Mouse (Mus musculus) embryonic stem cell, embryonic (primary cell): ENCODE measurements around the gene Caln1.

Source experiments
- CTCF ChIA-PET, 4 experiments: fragments of 300-600 bp in 2 of 4; fragments of 350-600 bp in 2 of 4; sonication (Branson Sonifier 250); formaldehyde crosslinking; loops; one replicate each; lab custom pipeline; 2022; ENCODE audit warnings: inconsistent platforms in 2 of 4; lab: Charles Lee
- POLR2A ChIA-PET, 4 experiments: fragments of 300-600 bp in 2 of 4; fragments of 350-600 bp in 2 of 4; sonication (Branson Sonifier 250); formaldehyde crosslinking; loops; one replicate each; lab custom pipeline; 2022; ENCODE audit warnings: antibody characterized with exemption in 4 of 4, inconsistent platforms in 1 of 4; lab: Charles Lee

Gene Caln1

DNA sequence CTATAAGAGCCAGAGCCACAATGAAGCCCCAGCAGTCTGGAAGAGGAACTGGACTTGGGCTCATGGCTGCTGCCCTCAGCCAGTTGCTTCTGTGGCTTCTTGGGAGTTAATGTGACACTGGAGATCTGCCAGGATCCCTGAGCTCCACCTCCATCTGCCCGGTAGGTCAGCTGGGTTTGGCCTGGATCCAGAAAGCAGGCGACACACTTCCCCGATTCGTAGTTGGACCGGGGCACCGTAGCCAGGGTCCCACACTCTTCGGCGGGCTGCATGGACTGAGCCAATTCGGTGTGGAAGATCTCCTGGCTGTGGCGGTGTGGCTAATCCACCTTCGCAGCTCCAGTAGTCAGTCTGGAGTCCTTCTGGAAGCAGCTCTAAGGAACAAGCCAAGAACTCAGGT is at the start of gene Caln1:
Caln1 (plus strand) TSS at position 219 of the 400 bp plus-strand sequence.
- POLR2A ChIA-PET: no interaction called here
- CTCF ChIA-PET: interaction anchor here in 1 of 4 experiments (0.6 kb wide), 1 partner anchor 16 kb away, joined by 4 read pairs; no protein-coding TSS in a partner anchor

DNA sequence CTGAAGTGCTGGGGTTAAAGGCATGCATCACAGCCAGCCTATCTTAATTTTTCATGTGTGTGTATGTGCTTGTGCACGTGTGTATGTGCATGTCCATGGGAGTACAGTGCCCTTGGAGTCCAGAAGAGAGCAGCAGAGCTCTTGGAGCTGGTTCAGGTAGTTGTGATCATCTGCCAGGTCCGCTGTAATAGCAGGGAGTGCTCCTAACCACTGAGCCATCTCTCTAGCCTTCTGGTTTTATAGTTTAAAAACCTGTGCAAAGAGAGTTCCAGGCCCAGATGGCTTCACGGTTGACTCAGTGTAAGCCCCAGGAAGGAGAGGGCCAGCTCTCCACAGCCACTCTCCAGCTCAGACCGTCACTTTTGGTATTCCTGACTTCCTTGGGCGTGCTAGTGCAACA is 49.5 kb upstream of the Caln1 start:
- POLR2A ChIA-PET: interaction anchor here in 1 of 4 experiments (1.0 to 2.0 kb wide), 3 partner anchors 10 to 63 kb away, joined by 3 to 4 read pairs (median 4); no protein-coding TSS in a partner anchor

DNA sequence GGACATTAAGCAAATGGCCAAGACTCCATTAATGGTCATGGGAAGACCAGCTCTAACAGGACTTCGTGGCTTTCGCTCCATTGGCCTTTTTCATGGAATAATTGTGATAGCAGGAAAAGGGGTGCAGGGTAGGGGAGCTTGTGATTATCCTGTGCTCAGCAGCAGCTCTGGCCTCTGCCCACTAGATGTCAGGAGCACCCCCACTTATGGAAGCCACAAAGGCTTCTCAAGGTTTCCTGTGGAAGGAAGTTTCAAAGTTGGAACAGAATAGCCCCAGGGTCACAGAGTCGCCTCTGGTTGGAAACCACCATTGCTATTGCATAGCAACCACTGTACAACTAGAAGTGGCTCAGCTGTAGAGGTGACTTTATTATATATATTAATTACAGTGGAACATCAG is 48.8 kb upstream of the Caln1 start:
- CTCF ChIA-PET: interaction anchor here in 3 of 4 experiments (0.5 to 1.7 kb wide), 5 partner anchors 10 to 491 kb away, joined by 3 to 10 read pairs (median 4); no protein-coding TSS in a partner anchor
- POLR2A ChIA-PET: interaction anchor here in 3 of 4 experiments (0.6 to 2.0 kb wide), 5 partner anchors 9 to 64 kb away, joined by 3 to 5 read pairs (median 4); no protein-coding TSS in a partner anchor

More for the DNA sequence above, 49.5 kb upstream of the Caln1 start:
- CTCF ChIA-PET: interaction anchor here in 3 of 4 experiments (0.5 to 1.7 kb wide), 5 partner anchors 9 to 492 kb away, joined by 3 to 10 read pairs (median 4); no protein-coding TSS in a partner anchor

DNA sequence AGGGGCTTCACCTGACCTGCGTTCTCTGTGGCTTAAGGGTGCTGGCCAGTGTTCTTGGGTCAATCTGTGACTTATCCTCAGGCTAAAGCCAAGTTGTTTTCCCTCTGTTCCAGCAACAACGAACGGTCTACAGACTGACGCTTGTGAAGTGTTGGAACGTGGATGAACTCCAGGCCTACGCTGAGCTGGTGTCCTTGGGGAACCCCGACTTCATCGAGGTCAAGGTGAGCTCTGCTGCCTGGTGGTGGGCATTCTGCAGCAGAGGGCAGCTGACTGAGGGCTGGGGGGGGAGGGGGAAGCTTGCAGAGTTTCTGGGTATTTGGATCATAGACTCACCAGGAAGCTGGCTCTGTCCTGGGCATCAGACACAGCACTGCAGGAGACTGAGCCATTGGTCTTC is 43.8 kb upstream of the Caln1 start:
- CTCF ChIA-PET: interaction anchor here in 1 of 4 experiments (0.7 kb wide), 1 partner anchor 7 kb away, joined by 3 read pairs; no protein-coding TSS in a partner anchor

DNA sequence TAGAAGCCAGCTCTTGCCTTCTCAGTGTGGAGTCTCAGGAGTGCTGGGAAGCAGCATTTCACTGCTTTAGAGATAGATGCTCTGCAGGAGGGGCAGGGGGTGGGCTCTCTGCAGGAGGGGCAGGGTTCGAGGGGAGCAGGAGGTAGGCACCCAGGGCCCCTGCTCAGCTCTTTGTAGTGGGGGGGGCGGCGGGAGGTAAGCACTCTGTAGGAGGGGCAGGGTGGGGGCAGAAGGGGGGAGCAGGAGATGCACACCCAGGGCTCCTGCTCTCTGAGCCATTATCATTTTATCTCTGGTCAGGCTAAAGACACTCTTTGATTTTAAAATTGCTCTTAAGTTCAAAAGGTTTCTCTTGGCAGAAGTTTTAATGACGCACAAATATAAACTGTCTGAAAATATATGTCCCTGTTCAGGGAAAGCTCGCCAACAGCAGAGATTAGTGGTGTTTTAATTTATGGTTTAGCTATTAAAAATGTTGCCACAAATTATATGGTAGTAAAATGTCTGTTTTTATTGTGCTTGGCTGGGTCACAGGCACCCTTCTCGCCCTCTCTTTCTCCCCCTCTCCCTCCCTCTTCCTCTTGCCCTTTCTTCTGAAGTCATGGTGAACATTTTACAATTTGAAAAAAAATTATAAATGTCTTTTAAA is 41.5 kb upstream of the Caln1 start:
- CTCF ChIA-PET: interaction anchor here in 1 of 4 experiments (0.5 kb wide), 1 partner anchor 32 kb away, joined by 11 read pairs; no protein-coding TSS in a partner anchor
- POLR2A ChIA-PET: interaction anchor here in 1 of 4 experiments (0.9 kb wide), 1 partner anchor 11 kb away, joined by 3 read pairs; no protein-coding TSS in a partner anchor

More for the DNA sequence above, 43.8 kb upstream of the Caln1 start:
- POLR2A ChIA-PET: no interaction called here

DNA sequence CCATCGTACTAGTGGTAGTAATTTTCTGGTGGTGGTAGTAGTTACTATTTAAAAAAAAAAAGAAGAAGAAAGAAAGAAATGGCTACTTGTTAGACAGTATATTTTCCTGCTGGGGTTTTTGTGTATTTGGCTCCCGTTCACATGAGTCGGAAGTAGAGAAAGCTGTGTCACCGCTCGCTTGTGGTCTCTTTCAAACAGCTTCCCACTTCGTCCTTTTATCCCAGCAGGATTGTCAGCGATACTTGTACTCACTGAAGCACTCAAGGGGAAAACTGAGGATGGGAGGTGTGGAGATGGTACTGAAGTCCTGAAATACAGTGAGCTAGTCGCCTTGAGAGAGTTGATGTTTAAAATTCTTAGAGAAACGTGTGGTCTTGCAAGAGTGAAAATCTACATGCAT is 40.9 kb upstream of the Caln1 start:
- ChIA-PET POLR2A (interaction anchor here in 1 of 4 experiments (0.8 to 1.5 kb wide), 3 partner anchors 18 to 74 kb away, joined by 3 read pairs; no protein-coding TSS in a partner anchor), CTCF (no interaction called here)

DNA sequence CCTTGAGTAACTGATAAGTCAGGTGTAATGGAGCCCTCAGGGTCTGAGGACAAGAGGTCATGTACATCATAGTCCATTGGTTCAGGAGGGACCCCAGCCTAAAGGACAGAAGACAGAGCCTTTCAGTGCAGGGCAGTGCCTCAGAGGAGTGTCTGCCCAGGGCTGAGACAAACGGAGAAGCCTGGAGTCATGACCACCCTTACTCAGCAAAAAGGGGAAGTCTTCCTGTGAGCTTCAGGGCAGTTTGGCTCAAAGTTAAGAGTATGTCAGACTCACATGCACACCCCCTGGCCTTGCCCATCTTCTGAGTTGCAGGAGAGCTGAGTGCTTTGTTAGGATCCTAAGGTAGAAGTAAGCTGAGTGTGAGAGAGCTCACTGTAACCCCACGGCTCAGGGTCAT is 39.4 kb upstream of the Caln1 start:
- CTCF ChIA-PET: interaction anchor here in 1 of 4 experiments (0.6 kb wide), 1 partner anchor 13 kb away, joined by 3 read pairs; no protein-coding TSS in a partner anchor
- POLR2A ChIA-PET: interaction anchor here in 2 of 4 experiments (0.8 to 1.9 kb wide), 3 partner anchors 10 to 73 kb away, joined by 3 to 4 read pairs (median 3); no protein-coding TSS in a partner anchor

DNA sequence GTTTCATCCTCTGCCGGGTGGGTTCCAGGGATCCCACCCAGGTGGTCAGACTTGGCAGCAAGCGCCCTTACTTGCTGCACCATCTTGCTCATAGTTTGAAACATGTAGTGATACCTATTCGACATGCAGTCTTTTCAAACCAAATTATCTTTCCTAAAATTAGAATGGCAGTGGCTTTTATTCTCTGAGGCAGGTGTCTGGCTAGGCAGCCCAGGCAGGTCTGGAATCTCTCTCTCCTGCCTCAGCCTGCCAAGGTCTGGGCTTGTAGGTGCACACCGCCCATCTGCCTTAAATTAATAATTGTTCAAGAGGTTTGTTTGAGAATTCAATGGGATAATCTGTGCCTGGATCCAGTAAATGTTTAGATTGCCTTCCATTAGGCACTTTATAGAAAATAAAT is 38.5 kb upstream of the Caln1 start:
- ChIA-PET POLR2A (no interaction called here), CTCF (no interaction called here)

DNA sequence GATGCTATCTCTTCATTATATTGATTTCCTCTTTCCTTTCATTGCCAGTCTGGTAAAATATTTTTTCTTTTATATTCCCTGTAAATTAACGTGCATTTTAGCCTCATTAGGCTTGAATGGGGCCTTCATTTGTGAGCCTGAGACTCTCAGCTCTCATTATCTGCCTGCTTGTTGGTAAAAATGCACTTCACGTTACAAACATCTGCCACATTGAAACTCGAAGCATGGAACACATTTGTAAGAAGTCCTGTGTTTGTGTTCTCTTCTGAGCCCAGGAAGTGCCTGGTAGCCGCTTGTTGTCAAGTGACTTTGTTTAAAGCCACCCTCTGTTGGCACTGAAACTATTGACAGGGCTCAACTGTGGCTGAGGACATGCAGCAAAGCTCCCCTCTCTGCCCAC is 38.0 kb upstream of the Caln1 start:
- CTCF ChIA-PET: interaction anchor here in 1 of 4 experiments (0.6 kb wide), 1 partner anchor 1318 kb away, joined by 3 read pairs; no protein-coding TSS in a partner anchor
- POLR2A ChIA-PET: interaction anchor here in 1 of 4 experiments (0.6 kb wide), 1 partner anchor 71 kb away, joined by 3 read pairs; no protein-coding TSS in a partner anchor

DNA sequence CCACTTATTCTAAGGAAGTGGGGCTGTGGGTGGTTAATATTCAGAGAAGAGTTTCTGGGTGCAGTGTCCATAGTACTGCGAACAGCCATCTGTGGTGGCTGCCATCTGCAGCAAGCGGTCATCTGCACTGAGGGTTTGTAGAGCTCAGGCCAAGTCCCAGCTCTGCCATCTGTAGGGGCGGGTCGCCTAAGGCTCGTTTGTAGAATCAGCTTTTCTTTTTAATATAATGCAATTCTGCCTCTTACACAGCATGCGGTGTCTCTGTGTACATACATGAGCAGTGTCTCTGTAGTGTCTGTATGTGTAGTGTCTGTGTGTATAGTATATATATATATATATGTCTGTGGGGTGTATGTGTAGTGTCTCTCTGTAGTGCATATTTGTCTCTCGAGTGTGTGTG is 35.7 kb upstream of the Caln1 start:
- POLR2A ChIA-PET: interaction anchor here in 2 of 4 experiments (0.9 to 1.2 kb wide), 2 partner anchors 9 to 12 kb away, joined by 3 to 4 read pairs; no protein-coding TSS in a partner anchor
- CTCF ChIA-PET: interaction anchor here in 3 of 4 experiments (0.7 to 1.2 kb wide), 3 partner anchors 24 to 59 kb away, joined by 3 to 9 read pairs (median 4); no protein-coding TSS in a partner anchor

DNA sequence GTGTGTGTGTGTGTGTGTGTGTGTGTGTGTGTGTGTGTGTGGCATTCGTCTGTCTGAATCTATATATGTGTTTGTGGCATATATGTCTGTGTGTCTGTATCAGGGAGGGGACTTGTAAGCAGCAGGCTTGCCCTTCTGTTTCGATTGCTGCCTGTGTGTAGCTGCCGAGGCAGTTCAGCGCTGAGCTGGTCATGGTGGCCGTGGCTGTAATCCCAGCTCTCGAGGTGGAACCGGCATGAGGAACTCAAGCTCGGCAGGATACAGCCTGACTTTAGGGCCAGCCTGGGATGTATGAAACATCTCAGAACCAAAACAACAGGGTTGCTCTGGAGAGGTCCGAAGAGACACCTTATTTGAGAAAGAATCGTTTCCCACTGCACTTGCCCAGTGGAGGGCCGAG is 35.3 kb upstream of the Caln1 start:
- ChIA-PET CTCF (interaction anchor here in 1 of 4 experiments (1.0 kb wide), 1 partner anchor 29 kb away, joined by 3 read pairs; no protein-coding TSS in a partner anchor), POLR2A (interaction anchor here in 2 of 4 experiments (0.9 to 1.2 kb wide), 2 partner anchors 9 to 12 kb away, joined by 3 to 4 read pairs; no protein-coding TSS in a partner anchor)

DNA sequence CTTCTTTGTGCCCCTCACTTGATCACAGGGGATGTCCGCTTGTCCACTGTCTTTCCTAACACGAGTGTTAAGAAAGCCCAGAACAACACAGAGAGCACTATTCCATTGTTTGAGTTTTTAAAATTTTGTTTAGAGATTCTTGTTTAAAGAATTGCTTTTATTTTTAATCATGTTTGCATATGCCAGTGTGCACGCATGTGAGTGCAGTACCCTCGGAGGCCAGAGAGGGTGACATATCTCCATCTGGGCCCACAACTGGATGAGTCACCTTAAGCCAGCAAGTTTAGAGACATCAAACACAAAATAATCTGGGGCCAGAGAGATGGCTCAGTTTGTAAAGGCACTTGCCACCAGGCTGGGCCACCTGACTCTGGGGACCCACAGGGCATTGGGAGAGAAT is 33.8 kb upstream of the Caln1 start:
- CTCF ChIA-PET: no interaction called here
- POLR2A ChIA-PET: no interaction called here

DNA sequence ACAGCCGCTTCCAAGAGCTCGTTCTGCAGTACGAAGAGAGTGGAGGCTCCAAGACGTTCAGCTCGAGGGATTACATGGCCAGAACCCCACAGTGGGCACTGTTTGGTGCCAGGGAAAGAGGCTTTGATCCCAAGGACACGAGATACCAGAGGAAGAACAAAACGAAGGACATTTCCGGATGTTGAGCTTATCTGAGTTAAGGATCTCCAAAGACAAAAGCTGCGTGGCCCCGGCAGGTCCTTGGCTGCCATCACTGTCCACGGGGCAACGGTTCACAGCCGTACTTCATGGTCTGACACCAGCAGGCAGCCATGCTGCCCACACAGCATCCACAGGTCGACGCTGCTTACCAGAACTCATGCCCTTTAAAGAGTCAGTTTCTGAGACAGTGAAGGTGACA is 28.6 kb upstream of the Caln1 start:
- POLR2A ChIA-PET: interaction anchor here in 2 of 4 experiments (1.1 to 1.8 kb wide), 3 partner anchors 11 to 85 kb away, joined by 3 to 4 read pairs (median 4); partner anchors contain the start of genes Sbds (in 1 of the 2) and Tyw1 (in 1 of the 2)
- CTCF ChIA-PET: interaction anchor here in 1 of 4 experiments (0.5 kb wide), 1 partner anchor 560 kb away, joined by 3 read pairs; no protein-coding TSS in a partner anchor

DNA sequence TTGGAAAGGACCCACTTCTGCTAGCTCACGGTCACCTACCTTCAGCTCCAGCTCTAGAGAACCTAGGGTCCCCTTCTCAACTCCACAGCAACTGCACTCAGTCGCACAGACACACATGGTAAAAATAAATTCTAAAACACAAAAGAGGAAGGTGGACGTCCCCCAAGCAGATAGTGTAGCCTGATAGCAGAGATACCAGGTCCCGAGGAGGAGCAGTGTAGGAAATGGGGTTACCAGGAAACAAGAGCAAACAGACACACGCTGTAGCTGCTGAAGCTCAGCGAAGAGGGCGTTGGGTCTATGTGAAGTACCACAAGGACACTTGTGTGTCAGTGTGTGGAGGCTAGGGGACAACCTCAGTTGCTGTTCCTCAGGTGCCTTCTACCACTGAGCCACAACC is 24.3 kb upstream of the Caln1 start:
- CTCF ChIA-PET: interaction anchor here in 2 of 4 experiments (0.5 to 0.6 kb wide), 2 partner anchors 49 kb away, joined by 3 to 5 read pairs; no protein-coding TSS in a partner anchor
- POLR2A ChIA-PET: interaction anchor here in 3 of 4 experiments (0.5 to 1.0 kb wide), 4 partner anchors 11 to 36 kb away, joined by 3 to 4 read pairs (median 3); no protein-coding TSS in a partner anchor

DNA sequence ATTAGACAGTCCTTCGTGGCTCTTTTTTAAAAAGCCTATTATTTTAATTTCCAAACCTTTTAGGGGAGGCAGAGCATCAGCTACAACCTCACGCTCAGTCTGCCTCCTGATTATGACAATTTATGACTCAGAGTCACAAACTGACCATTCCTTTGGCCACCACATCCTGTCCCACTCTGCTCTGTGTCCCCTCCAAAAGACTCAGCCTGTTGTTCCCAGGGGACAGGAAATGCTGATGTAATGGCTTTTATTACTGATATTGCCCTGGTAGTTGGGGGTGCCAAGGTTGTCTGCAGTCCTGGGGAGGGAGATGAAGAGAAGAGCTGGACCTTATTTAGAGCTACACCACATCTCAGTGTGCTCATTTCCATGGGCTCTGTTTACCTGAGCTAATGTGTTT is 23.4 kb upstream of the Caln1 start:
- CTCF ChIA-PET: no interaction called here

DNA sequence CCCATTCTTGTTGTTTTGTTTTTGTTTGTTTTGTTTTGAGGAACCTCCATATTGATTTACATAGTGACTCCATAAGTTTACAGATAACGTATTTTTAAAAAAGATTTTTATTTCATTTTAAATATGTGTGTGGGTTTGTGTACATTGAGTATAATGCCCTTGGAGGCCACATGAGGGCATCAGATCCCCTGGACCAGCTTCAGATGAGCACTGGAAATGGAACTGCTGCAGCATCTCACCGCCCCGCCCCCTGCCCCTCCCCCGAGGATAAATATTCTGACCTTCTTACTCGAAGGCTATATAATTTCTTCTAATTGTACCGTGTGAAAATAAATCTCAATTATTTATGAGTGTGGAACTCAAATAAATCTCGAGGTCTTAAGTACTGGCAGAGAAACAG is 14.0 kb upstream of the Caln1 start:
- CTCF ChIA-PET: interaction anchor here in 3 of 4 experiments (0.5 to 1.4 kb wide), 5 partner anchors 14 to 458 kb away, joined by 3 to 4 read pairs (median 3); no protein-coding TSS in a partner anchor
- POLR2A ChIA-PET: interaction anchor here in 1 of 4 experiments (0.6 kb wide), 1 partner anchor 28 kb away, joined by 3 read pairs; no protein-coding TSS in a partner anchor

More for the DNA sequence above, 23.4 kb upstream of the Caln1 start:
- POLR2A ChIA-PET: interaction anchor here in 2 of 4 experiments (0.6 to 1.3 kb wide), 4 partner anchors 8 to 118 kb away, joined by 3 to 6 read pairs (median 4); no protein-coding TSS in a partner anchor

DNA sequence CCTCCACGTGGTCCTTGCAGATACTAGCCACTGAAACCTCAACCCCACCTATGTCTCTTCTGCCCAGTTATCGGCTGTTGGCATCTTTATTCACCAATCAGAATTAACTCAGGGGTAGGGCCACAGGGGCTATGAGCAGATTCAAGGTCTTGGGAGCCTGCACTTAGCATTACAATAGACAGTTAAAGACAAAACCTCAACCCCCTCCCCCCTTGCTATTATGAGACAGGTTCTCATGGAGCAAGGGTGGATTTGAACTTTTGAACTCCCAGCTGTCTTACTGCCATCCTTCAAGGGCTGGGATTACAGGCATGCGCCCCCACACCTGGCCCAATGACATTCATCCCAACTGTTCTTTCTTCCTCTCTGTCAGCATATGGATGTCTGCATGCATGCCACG is 6.1 kb upstream of the Caln1 start:
- POLR2A ChIA-PET: interaction anchor here in 2 of 4 experiments (1.1 to 1.3 kb wide), 2 partner anchors 106 to 107 kb away, joined by 3 read pairs; no protein-coding TSS in a partner anchor
- CTCF ChIA-PET: interaction anchor here (0.6 to 1.1 kb wide), 5 partner anchors 30 to 490 kb away, joined by 3 to 5 read pairs (median 4); no protein-coding TSS in a partner anchor

DNA sequence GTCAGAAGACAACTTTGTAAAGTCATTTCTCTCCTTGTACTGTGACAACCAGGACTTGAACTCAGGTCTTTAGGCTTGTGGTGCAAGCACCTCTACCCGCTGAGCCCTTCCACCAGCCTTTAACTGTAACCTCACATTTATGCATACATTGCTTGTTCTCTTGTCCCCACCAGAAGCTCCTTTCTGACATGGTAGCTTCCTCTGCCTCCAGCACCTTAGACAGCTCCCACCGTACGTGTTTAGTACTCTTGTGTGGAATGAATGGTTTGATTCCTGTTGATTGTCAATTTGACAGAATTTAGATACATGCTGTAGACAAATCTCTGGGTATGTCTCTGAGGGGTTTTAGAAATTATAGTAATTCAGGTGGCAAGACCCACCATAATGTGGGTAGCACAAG is 5.5 kb upstream of the Caln1 start:
- ChIA-PET CTCF (interaction anchor here (0.6 to 1.1 kb wide), 6 partner anchors 30 to 490 kb away, joined by 3 to 5 read pairs (median 4); no protein-coding TSS in a partner anchor), POLR2A (interaction anchor here in 3 of 4 experiments (0.6 to 1.3 kb wide), 4 partner anchors 107 to 430 kb away, joined by 3 to 8 read pairs (median 4); partner anchors contain the start of gene Vkorc1l1 (in 1 of the 3))
